Mouse (Mus musculus) spleen, adult 2 months (tissue): Measurements from ENCODE around the gene Duoxa1. TPM values are rescaled to one million over a fixed set of nuclear protein-coding genes. Genes with fewer than 3 reads are reported as not detected.
A peak's percentile ranks its signal among the peaks of the same experiment; 100 is the strongest.

Experiments
- DNase-seq, 2 experiments: peaks; one replicate each; pipeline versions ENCODE4 v3.0.0 to v3.0.0-alpha.2; 2012 to 2021; ENCODE audit warnings: low spot score in 2 of 2, low read depth in 1 of 2
- H3K27ac ChIP-seq: fragments of 200-500 bp; 2 replicates; pipeline ENCODE4 v1.5.1; 2012; ENCODE audit warnings: low read length, inconsistent platforms; ENCODE audit not compliant: insufficient read depth
- H3K27me3 ChIP-seq: fragments of 200-500 bp; 2 replicates; pipeline ENCODE4 v1.6.1; 2012; ENCODE audit warnings: mild to moderate bottlenecking, moderate library complexity, low read length, inconsistent platforms; ENCODE audit not compliant: control insufficient read depth, insufficient read depth
- H3K36me3 ChIP-seq: fragments of 200-500 bp; 2 replicates; pipeline ENCODE4 v1.6.1; 2012; ENCODE audit warnings: mild to moderate bottlenecking, low read length, inconsistent platforms; ENCODE audit not compliant: control insufficient read depth, insufficient read depth
- H3K4me1 ChIP-seq: fragments of 200-500 bp; 2 replicates; pipeline ENCODE4 v1.6.1; 2011; ENCODE audit warnings: inconsistent platforms; ENCODE audit not compliant: control insufficient read depth, insufficient read depth, insufficient read length
- H3K4me3 ChIP-seq: fragments of 200-500 bp; 2 replicates; pipeline ENCODE4 v1.5.1; 2011; ENCODE audit warnings: mild to moderate bottlenecking, inconsistent platforms; ENCODE audit not compliant: insufficient read depth, insufficient read length; ENCODE audit errors: extremely low read depth
- CTCF ChIP-seq: fragments of 200-500 bp; IDR thresholded peaks from 2 replicates; pipeline ENCODE4 v1.5.1; 2011; ENCODE audit warnings: mild to moderate bottlenecking, inconsistent platforms; ENCODE audit not compliant: insufficient read depth, insufficient read length, insufficient replicate concordance; ENCODE audit errors: extremely low read depth
- POLR2A ChIP-seq: fragments of 200-500 bp; IDR thresholded peaks from 2 replicates; pipeline ENCODE4 v1.6.1; 2011; ENCODE audit warnings: low read depth, low read length, inconsistent platforms
- WGBS: fragments of 180-500 bp; shearing (Covaris S2); methylation state at CpG from one replicate; pipeline ENCODE4 v1.1.7; 2018; 5-methylcytosine and 5-hydroxymethylcytosine counted together
- polyA plus RNA-seq: library from polyadenylated mRNA; depleted of rRNA; stranded (reverse); fragments of >200 nt; gene quantifications from 2 replicates; pipeline ENCODE4 v1.2.3, GENCODE M21; 2012

Duoxa1 gene
- polyA plus RNA-seq, 1 experiment, result not detected

DNA sequence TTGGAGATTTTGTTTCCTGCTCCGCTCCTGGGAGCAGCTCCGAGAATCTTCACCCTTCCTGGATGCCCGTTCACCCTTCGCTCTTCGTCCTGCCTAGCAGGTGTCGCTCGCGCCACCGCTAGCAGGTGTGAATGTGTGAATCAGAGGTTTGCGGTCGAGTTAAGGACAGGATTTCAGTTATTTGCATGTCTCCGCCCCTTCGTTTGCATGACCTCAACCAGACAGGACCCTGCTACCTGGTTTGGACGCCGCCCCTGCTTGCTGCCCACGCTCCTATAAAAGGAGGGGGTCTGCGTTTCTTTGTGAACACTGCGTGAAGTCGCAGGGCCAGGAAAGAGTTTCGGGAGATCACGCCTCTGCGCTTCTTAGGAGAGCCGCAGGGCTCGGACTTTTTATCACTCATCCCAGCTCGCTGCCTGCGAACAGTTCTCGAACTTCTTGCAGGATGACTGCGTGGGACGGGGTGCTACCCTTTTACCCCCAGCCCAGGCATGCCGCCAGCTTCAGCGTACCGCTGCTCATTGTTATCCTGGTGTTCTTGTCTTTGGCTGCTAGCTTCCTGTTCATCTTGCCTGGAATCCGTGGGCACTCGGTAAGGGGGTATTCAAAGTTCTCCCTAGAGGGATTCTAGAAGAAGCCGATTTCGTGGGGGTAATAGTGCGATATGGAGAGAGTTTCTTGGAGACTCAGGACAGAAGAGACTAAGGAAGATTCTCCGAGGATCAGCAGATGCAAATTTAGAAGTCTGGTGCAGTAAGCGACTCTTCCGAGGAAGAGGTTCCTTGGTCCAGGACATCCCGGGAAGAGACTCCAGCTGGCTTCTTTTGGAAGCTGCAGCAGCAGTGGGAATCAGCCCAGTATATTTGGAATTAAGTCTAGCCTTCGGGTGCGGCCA is 14.7 kb downstream of the Duoxa1 start, which contains the start of gene Duoxa2:
Duoxa2 (plus strand) TSS at position 305 of the 895 bp plus-strand sequence.
- Histone ChIP-seq H3K36me3 (no peaks in the 10 kb centered on the region), H3K27ac (no peak within 1 kb of the TSS), H3K4me1 (peaks cover 15% of the 10 kb centered on the region; the same call in 1 of the 2 replicates), H3K27me3 (peaks cover 39% of the 10 kb centered on the region), H3K4me3 (no peak within 1 kb of the TSS)
- 3% methylated on average over 43 of the region's 43 CpGs for WGBS
- TF ChIP-seq CTCF (no peak), POLR2A (no peak)
- peak in 1 of 2 experiments; percentile 27 for DNase-seq

DNA sequence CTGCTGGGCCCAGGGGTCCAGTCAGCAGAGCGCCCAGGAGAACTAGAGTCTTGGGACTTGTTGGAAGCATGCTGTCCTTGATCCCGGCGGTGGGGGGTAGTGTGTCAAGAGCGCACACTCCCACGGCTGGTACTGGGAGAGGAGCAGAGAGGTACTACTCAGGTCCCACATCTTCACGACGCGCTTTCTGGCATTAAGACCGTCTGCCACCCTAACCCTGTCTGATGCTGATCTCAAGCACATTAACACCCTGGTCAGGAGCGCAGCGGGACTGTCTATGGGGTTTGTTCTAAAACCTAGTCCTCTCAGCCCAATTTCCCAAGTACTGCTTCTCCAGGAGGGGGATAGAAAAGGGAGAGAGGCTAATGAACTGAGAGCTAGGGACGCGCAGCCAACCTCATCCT is 15.4 kb downstream of the Duoxa1 start, which contains the start of gene Duox2:
Duox2 (minus strand) TSS at position 354 of the 404 bp plus-strand sequence.
- Histone ChIP-seq H3K27me3 (peaks cover 39% of the 10 kb centered on the region), H3K4me3 (no peak within 1 kb of the TSS), H3K4me1 (peaks cover 15% of the 10 kb centered on the region; the same call in 1 of the 2 replicates), H3K36me3 (no peaks in the 10 kb centered on the region), H3K27ac (no peak within 1 kb of the TSS)
- WGBS, result 10% methylated on average over 13 of the region's 13 CpGs
- DNase-seq, result no peak
- no peak for TF ChIP-seq CTCF
- no peak for TF ChIP-seq POLR2A

DNA sequence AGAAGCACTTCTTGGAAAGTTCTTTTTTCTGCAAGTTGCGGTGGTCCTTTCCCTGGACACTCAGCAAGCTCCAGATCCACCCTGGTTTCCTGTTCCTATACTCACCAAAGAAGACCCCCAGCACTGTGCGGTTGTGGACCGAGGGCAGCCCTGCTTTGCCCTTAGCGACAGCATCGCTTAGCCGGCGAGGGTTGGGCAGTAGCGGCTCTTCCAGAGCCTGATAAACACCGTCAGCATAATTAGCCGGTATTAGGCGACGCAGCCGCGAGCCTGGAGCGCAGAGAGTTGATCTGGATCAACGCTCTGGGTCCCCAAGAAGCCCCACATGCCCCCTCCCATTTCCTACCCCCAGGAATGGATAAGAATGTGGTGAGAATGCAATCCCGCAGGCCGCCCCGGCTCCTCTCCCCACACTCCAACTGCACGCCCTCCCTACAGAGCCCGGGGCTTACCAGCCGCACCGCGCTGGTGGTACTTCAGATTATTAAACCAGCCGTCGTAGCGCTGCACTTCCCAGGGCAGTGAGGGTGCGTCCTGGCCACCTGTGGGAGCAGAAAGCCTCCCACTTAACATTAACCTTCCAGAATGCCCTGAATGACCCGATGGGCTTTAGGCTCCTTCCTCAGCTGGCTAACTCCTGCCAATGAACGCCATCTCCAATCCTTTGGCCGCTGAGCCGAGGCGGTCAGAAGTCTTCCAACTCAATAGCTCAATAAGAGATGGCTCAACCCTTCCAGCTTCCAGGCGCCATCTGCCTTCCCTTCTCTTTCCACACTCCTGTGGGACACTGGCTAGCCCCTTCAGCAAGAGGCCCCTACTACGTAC is 16.0 kb downstream of the Duoxa1 start:
- H3K27me3 ChIP-seq, result peaks cover 39% of the 10 kb centered on the region
- H3K4me1 ChIP-seq, result peaks cover 15% of the 10 kb centered on the region; the same call in 1 of the 2 replicates
- WGBS, result 3% methylated on average over 35 of the region's 35 CpGs
- no peak overlapping the region for H3K4me3 ChIP-seq
- H3K27ac ChIP-seq, result no peak overlapping the region
- H3K36me3 ChIP-seq, result no peaks in the 10 kb centered on the region
- no peak for TF ChIP-seq POLR2A
- TF ChIP-seq CTCF, result no peak
- no peak for DNase-seq

DNA sequence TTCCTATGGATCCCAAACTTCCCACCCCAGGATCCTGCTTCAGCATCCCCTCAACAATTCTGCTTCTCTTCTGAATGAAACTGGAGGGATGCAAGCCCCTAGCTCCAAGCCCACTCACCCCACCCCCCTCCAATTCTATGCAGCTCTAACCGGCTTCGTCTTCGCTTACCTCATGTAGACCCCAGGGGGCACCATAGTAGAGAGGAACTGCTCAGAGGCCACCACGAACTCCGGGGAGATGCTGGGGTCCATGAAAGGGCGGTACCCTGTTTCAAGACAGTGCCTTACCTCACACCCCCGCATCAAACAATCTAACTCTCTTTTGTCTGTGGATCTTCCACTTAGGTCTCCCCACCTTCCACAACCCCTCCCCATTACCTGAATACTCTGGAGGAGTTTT is 18.6 kb downstream of the Duoxa1 start:
- no peak for DNase-seq
- no peaks in the 10 kb centered on the region for H3K36me3 ChIP-seq
- H3K4me1 ChIP-seq, result peaks cover 7% of the 10 kb centered on the region; the same call in 1 of the 2 replicates

GRCm38 (mm10) chr2:122286137-122286536 is 27.4 kb downstream of the Duoxa1 start:
- no peaks in the 10 kb centered on the region for H3K27me3 ChIP-seq
- H3K4me1 ChIP-seq, result no peaks in the 10 kb centered on the region
- DNase-seq, result no peak
- H3K36me3 ChIP-seq, result no peaks in the 10 kb centered on the region
- no peak for TF ChIP-seq POLR2A
- no peak for TF ChIP-seq CTCF
- no peak overlapping the region for H3K4me3 ChIP-seq
- WGBS, result 48% methylated on average over 7 of the region's 7 CpGs
- H3K27ac ChIP-seq, result no peak overlapping the region

More for the DNA sequence above, 18.6 kb downstream of the Duoxa1 start:
- TF ChIP-seq CTCF, result no peak
- no peak for TF ChIP-seq POLR2A
- Histone ChIP-seq H3K27me3 (peaks cover 23% of the 10 kb centered on the region), H3K27ac (no peak overlapping the region), H3K4me3 (no peak overlapping the region)
- WGBS, result 12% methylated on average over 7 of the region's 7 CpGs

DNA sequence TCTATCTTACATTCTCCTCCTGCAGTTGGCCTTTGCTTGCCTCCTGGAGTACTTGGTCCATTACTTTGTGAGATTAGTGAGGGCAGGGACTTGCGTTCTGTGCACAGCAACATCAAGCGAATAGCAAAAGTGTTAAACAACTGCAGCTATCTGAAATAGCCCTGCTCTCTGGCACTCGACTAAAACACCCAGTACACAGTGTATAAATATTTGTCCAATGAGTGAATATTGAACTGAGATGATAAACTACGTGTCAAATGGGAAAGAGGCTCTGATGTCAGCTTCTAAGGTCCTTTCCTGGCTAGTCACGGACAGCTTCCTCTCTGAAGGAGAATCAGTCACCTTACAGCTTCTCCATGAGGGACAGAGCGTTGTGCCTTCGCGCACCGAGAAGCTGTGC is 29.4 kb downstream of the Duoxa1 start:
- Histone ChIP-seq H3K27me3 (no peaks in the 10 kb centered on the region), H3K4me3 (no peak overlapping the region), H3K27ac (no peak overlapping the region), H3K4me1 (no peaks in the 10 kb centered on the region), H3K36me3 (no peaks in the 10 kb centered on the region)
- 91% methylated on average over 9 of the region's 9 CpGs for WGBS
- TF ChIP-seq POLR2A (no peak), CTCF (no peak)
- no peak for DNase-seq
